Mouse (Mus musculus) ES-Bruce4 (cell line): ENCODE measurements at regions not wholly inside any gene's neighbourhood (a gene's known extent, or its start where the extent isn't known, plus 50 kb on each side); places are given as distances from the start of the nearest gene placed in this dataset.

Experiments used
- H3K27ac ChIP-seq: 2 replicates; pipeline ENCODE4 v1.5.1; 2012; ENCODE audit warnings: low read length, inconsistent platforms; ENCODE audit not compliant: insufficient read depth
- H3K27me3 ChIP-seq: 2 replicates; pipeline ENCODE4 v1.6.1; 2012; ENCODE audit warnings: mild to moderate bottlenecking, low read length, inconsistent platforms; ENCODE audit not compliant: control insufficient read depth, poor library complexity, insufficient read depth, severe bottlenecking
- H3K36me3 ChIP-seq: 2 replicates; pipeline ENCODE4 v1.6.1; 2012; ENCODE audit warnings: inconsistent platforms, mild to moderate bottlenecking, low read length, moderate library complexity; ENCODE audit not compliant: control insufficient read depth, poor library complexity, insufficient read depth, severe bottlenecking
- H3K4me1 ChIP-seq: one replicate; pipeline ENCODE4 v1.8.1; 2011; ENCODE audit warnings: low read length; ENCODE audit not compliant: control insufficient read depth, insufficient read depth
- H3K4me3 ChIP-seq: 2 replicates; pipeline ENCODE4 v1.5.1; 2011; ENCODE audit warnings: low read depth, mild to moderate bottlenecking, low read length
- H3K9ac ChIP-seq: 2 replicates; pipeline ENCODE4 v1.6.1; 2012; ENCODE audit warnings: low read depth, mild to moderate bottlenecking, inconsistent platforms; ENCODE audit not compliant: poor library complexity, severe bottlenecking
- H3K9me3 ChIP-seq: replicated peaks from 2 replicates; pipeline ENCODE4 v1.6.1; 2012; ENCODE audit warnings: mild to moderate bottlenecking, low read length, inconsistent platforms; ENCODE audit not compliant: control insufficient read depth, poor library complexity, insufficient read depth, severe bottlenecking
- CTCF ChIP-seq: IDR thresholded peaks from one replicate; pipeline ENCODE4 v1.8.1; 2011; ENCODE audit warnings: low read depth, low read length
- EP300 ChIP-seq: IDR thresholded peaks from 2 replicates; pipeline ENCODE4 v1.6.1; 2011; ENCODE audit warnings: low read depth, low read length; ENCODE audit not compliant: insufficient read depth
- POLR2A ChIP-seq: IDR thresholded peaks from one replicate; pipeline ENCODE4 v1.8.1; 2011; ENCODE audit warnings: low read length; ENCODE audit not compliant: insufficient read depth

GRCm38 (mm10) chr11:44155591-44155990, 244.3 kb upstream of the Il12b start:
- no peak overlapping the region for H3K4me3 ChIP-seq
- H3K36me3 ChIP-seq, result no peaks in the 10 kb centered on the region
- H3K9me3 ChIP-seq, result no peaks in the 10 kb centered on the region
- no peak overlapping the region for H3K27ac ChIP-seq
- TF ChIP-seq CTCF (no peak), POLR2A (no peak), EP300 (no peak)
- no peaks in the 10 kb centered on the region; the same call in 1 of the 2 replicates for H3K27me3 ChIP-seq
- no peak overlapping the region for H3K9ac ChIP-seq
- H3K4me1 ChIP-seq, result no peaks in the 10 kb centered on the region

- H3K4me1 ChIP-seq, result no peaks in the 10 kb centered on the region
- H3K27me3 ChIP-seq, result no peaks in the 10 kb centered on the region; the same call in 1 of the 2 replicates
- no peak overlapping the region for H3K9ac ChIP-seq
- H3K9me3 ChIP-seq, result no peaks in the 10 kb centered on the region
- TF ChIP-seq CTCF (no peak), EP300 (no peak), POLR2A (no peak)
- H3K27ac ChIP-seq, result no peak overlapping the region
- H3K4me3 ChIP-seq, result no peak overlapping the region
- no peaks in the 10 kb centered on the region for H3K36me3 ChIP-seq
Observed at GRCm38 (mm10) chr11:44156081-44156480, 243.8 kb upstream of the Il12b start.

GRCm38 (mm10) chr11:44156490-44157345, 243.1 kb upstream of the Il12b start:
- Histone ChIP-seq H3K27ac (no peak overlapping the region), H3K9me3 (no peaks in the 10 kb centered on the region), H3K4me3 (no peak overlapping the region), H3K4me1 (no peaks in the 10 kb centered on the region), H3K36me3 (no peaks in the 10 kb centered on the region), H3K27me3 (no peaks in the 10 kb centered on the region; the same call in 1 of the 2 replicates), H3K9ac (no peak overlapping the region)
- TF ChIP-seq EP300, result no peak
- no peak for TF ChIP-seq CTCF
- TF ChIP-seq POLR2A, result no peak

GRCm38 (mm10) chr11:44158236-44158635, 241.6 kb upstream of the Il12b start:
- TF ChIP-seq CTCF (no peak), POLR2A (no peak), EP300 (no peak)
- Histone ChIP-seq H3K4me3 (no peak overlapping the region), H3K9ac (no peak overlapping the region), H3K4me1 (no peaks in the 10 kb centered on the region), H3K9me3 (no peaks in the 10 kb centered on the region), H3K27me3 (no peaks in the 10 kb centered on the region; the same call in 1 of the 2 replicates), H3K36me3 (no peaks in the 10 kb centered on the region), H3K27ac (no peak overlapping the region)

GRCm38 (mm10) chr11:44161734-44162418, 238.0 kb upstream of the Il12b start:
- H3K9me3 ChIP-seq, result no peaks in the 10 kb centered on the region
- H3K36me3 ChIP-seq, result no peaks in the 10 kb centered on the region
- TF ChIP-seq POLR2A (no peak), CTCF (no peak), EP300 (no peak)
- H3K4me3 ChIP-seq, result no peak overlapping the region
- H3K4me1 ChIP-seq, result no peaks in the 10 kb centered on the region
- H3K27me3 ChIP-seq, result no peaks in the 10 kb centered on the region; the same call in 1 of the 2 replicates
- no peak overlapping the region for H3K27ac ChIP-seq
- H3K9ac ChIP-seq, result no peak overlapping the region

GRCm38 (mm10) chr11:44163049-44163448, 236.8 kb upstream of the Il12b start:
- Histone ChIP-seq H3K27ac (no peak overlapping the region), H3K4me1 (no peaks in the 10 kb centered on the region), H3K36me3 (no peaks in the 10 kb centered on the region), H3K9me3 (no peaks in the 10 kb centered on the region), H3K27me3 (no peaks in the 10 kb centered on the region), H3K9ac (no peak overlapping the region), H3K4me3 (no peak overlapping the region)
- no peak for TF ChIP-seq POLR2A
- TF ChIP-seq CTCF, result no peak
- no peak for TF ChIP-seq EP300
